Mouse (Mus musculus) brain, embryonic 14.5 days (tissue): Measurements from ENCODE around the gene Habp4. TPM values are rescaled to one million over a fixed set of nuclear protein-coding genes. Genes with fewer than 3 reads are reported as not detected.

ENCODE experiments used
- DNase-seq: peaks from one replicate; pipeline ENCODE4 v3.0.0-alpha.2; 2011; ENCODE audit warnings: low read depth
- CTCF ChIP-seq: fragments of 200-500 bp; IDR thresholded peaks from 2 replicates; pipeline ENCODE4 v1.5.1; 2012; ENCODE audit warnings: inconsistent platforms, mild to moderate bottlenecking, moderate library complexity, borderline replicate concordance; ENCODE audit not compliant: insufficient read depth, insufficient read length; ENCODE audit errors: extremely low read depth
- POLR2A ChIP-seq: fragments of 200-500 bp; IDR thresholded peaks from 2 replicates; pipeline ENCODE4 v1.6.1; 2012; ENCODE audit warnings: mild to moderate bottlenecking, inconsistent platforms, borderline replicate concordance; ENCODE audit not compliant: poor library complexity, insufficient read depth, insufficient read length, severe bottlenecking; ENCODE audit errors: extremely low read depth
- polyA plus RNA-seq: library from polyadenylated mRNA; depleted of rRNA; stranded (reverse); fragments of >200 nt; gene quantifications from 2 replicates; pipeline ENCODE4 v1.2.3, GENCODE M21; 2012

The Habp4 gene
- polyA plus RNA-seq, 1 experiment, result 36.3 TPM

- no peak for TF ChIP-seq CTCF
- peak; percentile 31 for DNase-seq
Observed at GRCm38 (mm10) chr13:64178746-64179652, 17.4 kb downstream of the Habp4 start.

- DNase-seq, result no peak
- no peak for TF ChIP-seq CTCF
- TF ChIP-seq POLR2A, result no peak
Observed at GRCm38 (mm10) chr13:64180300-64180699, 18.7 kb downstream of the Habp4 start.

- DNase-seq, result peak; percentile 39
Observed at GRCm38 (mm10) chr13:64180888-64181287, 19.3 kb downstream of the Habp4 start.

GRCm38 (mm10) chr13:64182091-64182490 is 20.5 kb downstream of the Habp4 start:
- no peak for DNase-seq
- TF ChIP-seq CTCF (no peak), POLR2A (no peak)

More at GRCm38 (mm10) chr13:64180888-64181287, 19.3 kb downstream of the Habp4 start:
- TF ChIP-seq CTCF (peak; percentile 50; the same call in 1 of the 2 replicates), POLR2A (no peak)

- no peak for DNase-seq
- TF ChIP-seq CTCF (no peak), POLR2A (no peak)
Observed at GRCm38 (mm10) chr13:64183583-64183982, 22.0 kb downstream of the Habp4 start.

- TF ChIP-seq CTCF (no peak), POLR2A (no peak)
- no peak for DNase-seq
Observed at GRCm38 (mm10) chr13:64184361-64184760, 22.7 kb downstream of the Habp4 start.

GRCm38 (mm10) chr13:64185176-64185575 is 23.6 kb downstream of the Habp4 start:
- DNase-seq, result no peak
- no peak for TF ChIP-seq POLR2A
- no peak for TF ChIP-seq CTCF

- DNase-seq, result no peak
- TF ChIP-seq POLR2A (no peak), CTCF (no peak)
Observed at GRCm38 (mm10) chr13:64185586-64185985, 24.0 kb downstream of the Habp4 start.

- TF ChIP-seq CTCF (no peak), POLR2A (no peak)
- DNase-seq, result no peak
Observed at GRCm38 (mm10) chr13:64186516-64186915, 24.9 kb downstream of the Habp4 start.

GRCm38 (mm10) chr13:64187065-64187464 is 25.4 kb downstream of the Habp4 start:
- DNase-seq, result no peak
- no peak for TF ChIP-seq CTCF
- no peak for TF ChIP-seq POLR2A

GRCm38 (mm10) chr13:64197899-64198298 is 36.3 kb downstream of the Habp4 start:
- TF ChIP-seq POLR2A (no peak), CTCF (no peak)

GRCm38 (mm10) chr13:64198310-64198709 is 36.7 kb downstream of the Habp4 start:
- DNase-seq, result no peak
- TF ChIP-seq POLR2A (no peak), CTCF (no peak)

More at GRCm38 (mm10) chr13:64197899-64198298, 36.3 kb downstream of the Habp4 start:
- DNase-seq, result no peak
